Mouse (Mus musculus): ENCODE results near the gene Slmap. TPM values are rescaled to one million over a fixed set of nuclear protein-coding genes. Genes with fewer than 3 reads are reported as not detected.

Slmap gene
- total and polyA plus RNA-seq, 2 experiments: 10.5 to 50.8 TPM

DNA sequence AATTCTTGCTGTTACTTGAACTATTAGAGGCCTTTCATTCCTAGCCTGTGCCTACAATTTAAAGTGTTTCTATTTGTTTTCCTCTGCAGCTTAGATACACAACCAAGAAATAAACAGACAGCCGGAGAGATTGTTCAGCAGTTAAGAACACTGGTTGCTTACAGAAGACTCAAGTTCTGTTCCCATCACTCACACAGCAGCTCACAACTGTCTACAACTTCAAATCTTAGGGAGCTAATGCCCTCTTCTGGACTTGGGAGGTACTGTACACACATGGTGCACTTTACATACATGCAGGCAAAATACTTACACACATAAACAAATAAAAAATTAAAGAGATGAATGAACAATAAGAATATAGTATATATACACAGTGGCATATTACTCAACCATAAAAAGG, 39.7 kb downstream of the Slmap start:
- 83% methylated on average over 1 of the region's 1 CpGs for WGBS
- no peak for DNase-seq (ENCODE audit: extremely low read depth, low read depth, low spot score)
- Histone ChIP-seq H3K79me2 (ENCODE audit: control insufficient read depth, insufficient read depth, low read length) (peaks cover 17% of the 10 kb centered on the region; the same call in 1 of the 2 replicates), H3K36me3 (ENCODE audit: control insufficient read depth, insufficient read depth, low read length) (no peaks in the 10 kb centered on the region), H3K4me3 (ENCODE audit: insufficient read depth, low read depth, low read length) (no peak overlapping the region), H3K9ac (ENCODE audit: low read depth, low read length) (no peak overlapping the region), H3K4me1 (ENCODE audit: control insufficient read depth, insufficient read depth, low read length) (peaks cover 5% of the 10 kb centered on the region; the same call in 1 of the 2 replicates), H3K27me3 (ENCODE audit: control insufficient read depth, insufficient read depth, low read length) (no peaks in the 10 kb centered on the region), H3K27ac (replicated peaks; ENCODE audit: insufficient read depth, low read depth, low read length) (no peak overlapping the region)
- TF ChIP-seq CTCF (IDR thresholded peaks at IDR 0.05; ENCODE audit: low read depth, low read length) (no peak), POLR2A (IDR thresholded peaks at IDR 0.05; ENCODE audit: extremely low read depth, insufficient read depth, low read length) (no peak)

DNA sequence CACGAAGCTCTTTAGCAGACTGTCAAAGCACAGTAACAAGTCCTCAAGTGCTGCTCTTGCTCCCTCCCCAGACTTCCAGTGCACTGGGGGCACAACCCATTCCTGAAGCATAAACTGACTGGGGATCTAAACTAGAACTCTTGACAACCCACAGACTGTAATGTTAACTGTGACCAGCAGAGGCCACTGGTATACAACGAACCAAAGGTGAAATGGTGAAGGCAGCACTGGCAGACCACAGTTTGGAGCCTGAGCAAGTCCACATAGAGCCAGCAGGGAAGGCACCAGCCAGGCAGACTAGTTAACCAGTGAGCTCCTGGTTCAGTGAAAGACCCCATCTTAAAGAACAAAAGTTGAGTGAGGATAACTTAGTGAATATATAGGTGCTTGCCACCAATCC, 43.6 kb downstream of the Slmap start:
- no peak overlapping the region for H3K4me3 ChIP-seq (ENCODE audit: insufficient read depth, low read depth, low read length)
- H3K79me2 ChIP-seq (ENCODE audit: control insufficient read depth, insufficient read depth, low read length): peaks cover 29% of the 10 kb centered on the region; the same call in 1 of the 2 replicates
- TF ChIP-seq POLR2A (IDR thresholded peaks at IDR 0.05; ENCODE audit: extremely low read depth, insufficient read depth, low read length): no peak
- peak; percentile 79 for TF ChIP-seq CTCF (IDR thresholded peaks at IDR 0.05; ENCODE audit: low read depth, low read length)
- WGBS: 17% methylated on average over 2 of the region's 2 CpGs
- no peaks in the 10 kb centered on the region for H3K4me1 ChIP-seq (ENCODE audit: control insufficient read depth, insufficient read depth, low read length)
- H3K9ac ChIP-seq (ENCODE audit: low read depth, low read length): no peak overlapping the region
- peak; percentile 69 for DNase-seq (ENCODE audit: extremely low read depth, low read depth, low spot score)
- H3K27me3 ChIP-seq (ENCODE audit: control insufficient read depth, insufficient read depth, low read length): no peaks in the 10 kb centered on the region
- no peaks in the 10 kb centered on the region; the same call in 1 of the 2 replicates for H3K36me3 ChIP-seq (ENCODE audit: control insufficient read depth, insufficient read depth, low read length)
- H3K27ac ChIP-seq (replicated peaks; ENCODE audit: insufficient read depth, low read depth, low read length): no peak overlapping the region

DNA sequence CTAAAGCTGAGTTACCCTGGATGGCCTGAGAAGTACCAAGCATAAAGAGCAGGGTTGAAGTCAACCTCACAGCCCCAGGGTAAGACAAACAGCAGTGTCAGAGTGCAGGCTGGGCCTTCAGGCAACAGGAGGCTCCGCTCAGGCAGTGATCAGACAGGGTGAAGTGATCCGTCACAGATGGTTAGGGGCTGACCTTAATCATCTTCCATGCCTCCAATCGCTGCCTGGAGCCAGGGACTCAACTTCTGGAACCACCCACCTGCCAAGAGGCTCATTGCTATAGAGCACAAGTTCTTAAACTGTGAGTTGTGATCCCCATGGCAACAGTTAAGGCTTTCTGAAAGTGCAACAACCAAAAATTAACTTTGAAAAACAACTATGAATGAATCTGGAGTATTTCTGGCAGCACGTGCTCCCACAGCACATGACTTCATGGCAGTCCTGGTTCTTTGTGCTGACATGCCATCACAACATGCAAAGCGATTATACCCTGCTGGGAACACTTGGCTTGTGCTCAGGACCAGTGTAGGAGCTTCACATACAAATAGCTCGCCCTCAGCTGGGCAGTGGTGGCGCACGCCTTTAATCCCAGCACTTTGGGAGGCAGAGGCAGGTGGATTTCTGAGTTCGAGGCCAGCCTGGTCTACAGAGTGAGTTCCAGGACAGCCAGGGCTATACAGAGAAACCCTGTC, 46.3 kb downstream of the Slmap start:
- WGBS: 87% methylated on average over 9 of the region's 9 CpGs
- DNase-seq (ENCODE audit: extremely low read depth, low read depth, low spot score): no peak
- H3K4me3 ChIP-seq (ENCODE audit: insufficient read depth, low read depth, low read length): no peak overlapping the region
- no peaks in the 10 kb centered on the region; the same call in 1 of the 2 replicates for H3K4me1 ChIP-seq (ENCODE audit: control insufficient read depth, insufficient read depth, low read length)
- H3K79me2 ChIP-seq (ENCODE audit: control insufficient read depth, insufficient read depth, low read length): peaks cover 35% of the 10 kb centered on the region
- H3K27me3 ChIP-seq (ENCODE audit: control insufficient read depth, insufficient read depth, low read length): no peaks in the 10 kb centered on the region
- no peak overlapping the region for H3K27ac ChIP-seq (replicated peaks; ENCODE audit: insufficient read depth, low read depth, low read length)
- no peak overlapping the region for H3K9ac ChIP-seq (ENCODE audit: low read depth, low read length)
- no peaks in the 10 kb centered on the region; the same call in 1 of the 2 replicates for H3K36me3 ChIP-seq (ENCODE audit: control insufficient read depth, insufficient read depth, low read length)
- TF ChIP-seq CTCF (IDR thresholded peaks at IDR 0.05; ENCODE audit: low read depth, low read length): no peak
- no peak for TF ChIP-seq POLR2A (IDR thresholded peaks at IDR 0.05; ENCODE audit: extremely low read depth, insufficient read depth, low read length)

DNA sequence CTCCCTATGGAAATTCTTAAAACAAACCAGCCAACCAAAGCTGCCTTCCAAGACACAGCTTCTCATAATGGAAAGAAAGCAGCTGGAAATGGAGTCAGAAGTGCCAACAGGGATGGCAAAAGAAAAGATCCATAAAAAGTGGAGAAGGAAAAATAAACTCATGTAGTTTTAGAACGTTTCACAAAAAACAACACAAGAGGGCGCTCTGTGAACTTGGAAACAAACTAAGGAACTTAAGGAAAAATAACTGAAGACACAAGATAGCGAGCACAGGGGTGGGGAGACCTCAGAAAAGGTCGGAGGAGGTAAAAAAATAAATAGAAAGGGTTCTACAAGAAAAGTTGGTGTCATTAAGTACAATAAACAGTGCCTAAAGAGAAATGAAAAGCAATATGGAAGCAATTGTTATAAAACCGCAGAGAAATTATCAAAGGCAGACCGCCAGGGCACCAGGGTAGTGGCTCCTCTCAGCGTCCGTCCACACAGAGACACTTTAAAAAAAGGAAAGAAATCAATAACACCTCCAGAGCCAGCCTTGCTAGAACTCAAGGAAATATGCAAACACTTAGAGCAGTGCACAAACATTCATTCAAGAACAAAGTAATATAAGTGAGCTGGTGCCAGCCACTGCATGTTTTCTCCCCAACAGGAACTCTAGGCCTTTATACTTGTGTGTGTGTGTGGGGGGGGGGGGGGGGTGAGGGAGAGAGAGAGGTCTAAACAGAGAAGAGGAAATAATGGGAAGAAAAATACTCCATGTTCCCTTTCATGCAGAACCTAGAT, 48.1 kb downstream of the Slmap start:
- H3K27me3 ChIP-seq (ENCODE audit: control insufficient read depth, insufficient read depth, low read length): no peaks in the 10 kb centered on the region
- H3K9ac ChIP-seq (ENCODE audit: low read depth, low read length): no peak overlapping the region
- H3K36me3 ChIP-seq (ENCODE audit: control insufficient read depth, insufficient read depth, low read length): peaks cover 4% of the 10 kb centered on the region
- H3K4me1 ChIP-seq (ENCODE audit: control insufficient read depth, insufficient read depth, low read length): no peaks in the 10 kb centered on the region; the same call in 1 of the 2 replicates
- 60% methylated on average over 8 of the region's 8 CpGs for WGBS
- no peak overlapping the region for H3K4me3 ChIP-seq (ENCODE audit: insufficient read depth, low read depth, low read length)
- H3K27ac ChIP-seq (replicated peaks; ENCODE audit: insufficient read depth, low read depth, low read length): no peak overlapping the region
- peaks cover 32% of the 10 kb centered on the region for H3K79me2 ChIP-seq (ENCODE audit: control insufficient read depth, insufficient read depth, low read length)
- peak; percentile 39 for DNase-seq (ENCODE audit: extremely low read depth, low read depth, low spot score)
- TF ChIP-seq POLR2A (IDR thresholded peaks at IDR 0.05; ENCODE audit: extremely low read depth, insufficient read depth, low read length): no peak
- 0 out of 2 replicates have a peak, but pooled peaks have one; percentile 2 for TF ChIP-seq CTCF (IDR thresholded peaks at IDR 0.05; ENCODE audit: low read depth, low read length)

DNA sequence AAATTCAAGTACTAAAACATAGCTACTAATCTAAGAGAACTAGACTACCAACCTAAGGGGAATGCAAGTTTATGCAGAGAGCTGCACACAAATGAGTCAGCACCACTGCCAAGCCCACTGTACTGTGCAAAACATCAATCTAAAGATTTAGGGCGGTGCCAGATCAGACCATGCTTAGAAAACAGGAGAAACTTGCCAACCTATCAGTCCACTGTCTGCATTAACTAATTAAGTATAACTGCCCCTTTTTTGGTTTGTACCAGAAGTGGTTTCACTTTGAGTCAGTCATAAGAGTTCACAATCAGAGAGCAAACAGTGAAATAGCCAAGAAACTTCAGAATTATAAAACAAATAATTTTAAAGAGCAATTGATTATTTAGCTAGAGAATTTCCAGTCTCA, 53.3 kb downstream of the Slmap start:
- no peak for DNase-seq (ENCODE audit: extremely low read depth, low read depth, low spot score)
- Histone ChIP-seq H3K79me2 (ENCODE audit: control insufficient read depth, insufficient read depth, low read length) (peaks cover 15% of the 10 kb centered on the region), H3K9ac (ENCODE audit: low read depth, low read length) (no peak overlapping the region), H3K27me3 (ENCODE audit: control insufficient read depth, insufficient read depth, low read length) (no peaks in the 10 kb centered on the region), H3K4me3 (ENCODE audit: insufficient read depth, low read depth, low read length) (no peak overlapping the region), H3K4me1 (ENCODE audit: control insufficient read depth, insufficient read depth, low read length) (no peaks in the 10 kb centered on the region; the same call in 1 of the 2 replicates), H3K27ac (replicated peaks; ENCODE audit: insufficient read depth, low read depth, low read length) (no peak overlapping the region), H3K36me3 (ENCODE audit: control insufficient read depth, insufficient read depth, low read length) (peaks cover 10% of the 10 kb centered on the region)
- WGBS: 91% methylated on average over 1 of the region's 1 CpGs
- TF ChIP-seq POLR2A (IDR thresholded peaks at IDR 0.05; ENCODE audit: extremely low read depth, insufficient read depth, low read length) (no peak), CTCF (IDR thresholded peaks at IDR 0.05; ENCODE audit: low read depth, low read length) (no peak)
